Mouse (Mus musculus) adrenal gland, adult 2 months (tissue): ENCODE measurements around the gene Clec2l. TPM values are rescaled to one million over a fixed set of nuclear protein-coding genes. Genes with fewer than 3 reads are reported as not detected.

ENCODE experiments used
- DNase-seq: peaks from one replicate; pipeline ENCODE4 v3.0.0; 2021
- polyA plus RNA-seq: library from polyadenylated mRNA; depleted of rRNA; stranded (reverse); fragments of >200 nt; gene quantifications from 2 replicates; pipeline ENCODE4 v1.2.3, GENCODE M21; 2012; rRNA removed
- total RNA-seq, 2 experiments: library from RNA; stranded (reverse); gene quantifications; 2 replicates each; pipeline ENCODE4 v1.2.3; 2021

Clec2l gene
- total and polyA plus RNA-seq, 3 experiments, result 1.6 to 6.4 (median 3.4) TPM

GRCm38 (mm10) chr6:38715881-38716280 is 53.0 kb downstream of the Clec2l start:
- DNase-seq, result no peak

- DNase-seq, result no peak
Observed at GRCm38 (mm10) chr6:38718625-38719024, 55.8 kb downstream of the Clec2l start.

DNA sequence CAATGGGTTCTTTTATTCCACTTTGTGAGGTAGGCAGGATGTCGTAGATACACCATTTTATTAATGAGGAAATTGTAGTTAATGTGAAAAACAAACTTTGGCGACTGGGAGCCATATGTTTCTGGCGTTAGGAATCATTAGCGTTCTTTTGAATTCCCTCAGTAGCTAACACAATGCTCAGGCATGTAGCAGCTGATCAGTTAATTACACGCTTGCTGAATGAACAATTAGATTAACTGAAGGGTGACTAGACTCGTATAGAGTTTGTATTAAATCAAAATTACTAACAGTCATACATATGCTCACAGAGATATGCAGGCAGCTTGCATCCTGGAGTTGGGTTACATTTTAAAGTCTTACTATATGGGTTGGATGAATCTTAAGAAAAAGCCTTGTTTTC is 56.4 kb downstream of the Clec2l start:
- no peak for DNase-seq

DNA sequence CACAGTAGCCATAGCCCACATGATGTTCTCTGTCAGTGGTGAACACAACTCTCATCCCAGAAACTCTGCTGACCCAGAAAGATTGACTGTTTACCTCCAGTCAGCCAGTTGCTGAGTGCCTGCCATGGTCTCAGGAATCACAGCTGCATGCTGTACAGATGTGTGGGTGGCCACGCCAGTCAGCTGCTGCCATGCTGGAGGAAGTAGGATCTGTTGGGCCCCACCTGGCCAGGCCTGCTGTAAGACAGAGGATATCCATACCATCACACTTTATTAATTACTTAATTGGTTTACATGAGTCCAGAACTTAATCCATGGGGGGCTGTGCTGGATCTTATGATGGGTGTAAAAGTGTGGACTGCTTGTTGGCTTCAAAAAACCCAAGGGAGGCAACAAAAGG is 58.5 kb downstream of the Clec2l start:
- no peak for DNase-seq

DNA sequence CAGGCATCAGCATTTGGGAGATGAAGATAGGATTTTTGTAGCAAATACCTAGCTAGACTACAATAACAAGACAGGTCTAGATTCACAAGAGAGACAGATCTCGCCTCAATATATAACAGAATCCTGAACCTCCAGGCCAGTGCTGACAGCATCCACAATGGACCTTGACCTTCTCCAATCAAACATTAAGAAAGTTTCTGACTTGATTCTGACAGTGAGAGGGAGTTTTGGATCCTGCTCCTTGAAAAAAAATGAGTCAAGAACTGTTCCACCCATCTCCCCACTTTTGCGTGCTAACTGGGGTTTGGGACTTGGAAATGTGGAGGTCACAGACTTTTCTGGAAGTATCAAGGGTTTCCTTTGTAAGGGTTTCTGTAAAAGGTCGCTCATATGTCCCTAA is 62.6 kb downstream of the Clec2l start:
- no peak for DNase-seq

Other genes with a start within 250 kb of the Clec2l start
- gene Ubn2, start 229.1 kb upstream of the Clec2l start, total RNA-seq, result 10 to 100 TPM; 19.4 to 35.4 TPM
- gene Ubn2, start 229.1 kb upstream of the Clec2l start, polyA plus RNA-seq, result 2.9 and 3.6 TPM in 2 replicates
- gene Fmc1, start 129.6 kb upstream of the Clec2l start, total RNA-seq, result 100 to 1,000 TPM in 1 of 2 experiments, 10 to 100 TPM in 1; 82.5 to 132 TPM
- 564 and 655 TPM in 2 replicates for gene Fmc1, start 129.6 kb upstream of the Clec2l start, polyA plus RNA-seq
- gene Luc7l2, start 111.7 kb upstream of the Clec2l start, total RNA-seq, result 100 to 1,000 TPM; 121 to 164 TPM
- gene Luc7l2, start 111.7 kb upstream of the Clec2l start, polyA plus RNA-seq, result 34.1 and 34.9 TPM in 2 replicates
- 1 to 10 TPM; 3.6 to 6.4 TPM for gene Klrg2, start 25.8 kb upstream of the Clec2l start, total RNA-seq
- 6.5 and 8.2 TPM in 2 replicates for gene Klrg2, start 25.8 kb upstream of the Clec2l start, polyA plus RNA-seq
- gene Tbxas1, start 212.3 kb downstream of the Clec2l start, total RNA-seq, result 1 to 10 TPM; 7.5 to 8.5 TPM
- gene Tbxas1, start 212.3 kb downstream of the Clec2l start, polyA plus RNA-seq, result 3.3 and 4.0 TPM in 2 replicates
- 100 to 1,000 TPM in 1 of 2 experiments, 10 to 100 TPM in 1; 98.6 to 163 TPM for gene Hipk2, start 213.1 kb downstream of the Clec2l start, total RNA-seq
- 85.1 and 97.1 TPM in 2 replicates for gene Hipk2, start 213.1 kb downstream of the Clec2l start, polyA plus RNA-seq